Mouse (Mus musculus): Measurements from ENCODE around the gene Gas7. TPM values are rescaled to one million over a fixed set of nuclear protein-coding genes. Genes with fewer than 3 reads are reported as not detected.

Gas7 gene
- polyA plus RNA-seq, 1 experiment from 2014 or later = 2.2 TPM

GRCm38 (mm10) chr11:67647745-67648144 is 192.5 kb downstream of the Gas7 start:
- Histone ChIP-seq H3K4me3 (replicated peaks) (no peak overlapping the region), H3K9ac (no peak overlapping the region), H3K36me3 (replicated peaks) (no peaks in the 10 kb centered on the region), H3K27ac (replicated peaks) (no peak overlapping the region), H3K4me1 (replicated peaks) (no peaks in the 10 kb centered on the region), H3K9me3 (replicated peaks) (no peaks in the 10 kb centered on the region), H3K4me2 (no peak overlapping the region), H3K27me3 (no peaks in the 10 kb centered on the region)
- 24% methylated on average over 5 of the region's 5 CpGs for WGBS (ENCODE audit: insufficient replicate concordance)
- ATAC-seq (ENCODE audit: insufficient read depth) = no peak

- 57% methylated on average over 11 of the region's 11 CpGs for WGBS (ENCODE audit: insufficient replicate concordance)
- no peak overlapping the region for H3K9ac ChIP-seq
- H3K4me1 ChIP-seq (replicated peaks) = no peaks in the 10 kb centered on the region
- no peaks in the 10 kb centered on the region for H3K9me3 ChIP-seq (replicated peaks)
- H3K27ac ChIP-seq (replicated peaks) = no peak overlapping the region
- ATAC-seq (ENCODE audit: insufficient read depth) = no peak
- H3K27me3 ChIP-seq = no peaks in the 10 kb centered on the region
- no peaks in the 10 kb centered on the region for H3K36me3 ChIP-seq (replicated peaks)
- H3K4me3 ChIP-seq (replicated peaks) = no peak overlapping the region
- no peak overlapping the region for H3K4me2 ChIP-seq
These were observed 193.6 kb downstream of the Gas7 start for GRCm38 (mm10) chr11:67648651-67649407.

GRCm38 (mm10) chr11:67649971-67650707 is 194.9 kb downstream of the Gas7 start:
- 41% methylated on average over 10 of the region's 10 CpGs for WGBS (ENCODE audit: insufficient replicate concordance)
- ATAC-seq (ENCODE audit: insufficient read depth) = no peak
- Histone ChIP-seq H3K4me1 (replicated peaks) (no peaks in the 10 kb centered on the region), H3K27ac (replicated peaks) (no peak overlapping the region), H3K4me2 (no peak overlapping the region), H3K9ac (no peak overlapping the region), H3K27me3 (no peaks in the 10 kb centered on the region), H3K36me3 (replicated peaks) (no peaks in the 10 kb centered on the region), H3K4me3 (replicated peaks) (no peak overlapping the region), H3K9me3 (replicated peaks) (no peaks in the 10 kb centered on the region)

GRCm38 (mm10) chr11:67651731-67652130 is 196.5 kb downstream of the Gas7 start:
- Histone ChIP-seq H3K4me3 (replicated peaks) (no peak overlapping the region), H3K9ac (no peak overlapping the region), H3K4me1 (replicated peaks) (no peaks in the 10 kb centered on the region), H3K36me3 (replicated peaks) (no peaks in the 10 kb centered on the region), H3K27me3 (no peaks in the 10 kb centered on the region), H3K4me2 (no peak overlapping the region), H3K27ac (replicated peaks) (no peak overlapping the region), H3K9me3 (replicated peaks) (no peaks in the 10 kb centered on the region)
- no peak for ATAC-seq (ENCODE audit: insufficient read depth)
- 52% methylated on average over 6 of the region's 6 CpGs for WGBS (ENCODE audit: insufficient replicate concordance)

- WGBS (ENCODE audit: insufficient replicate concordance) = 17% methylated on average over 14 of the region's 14 CpGs
- no peak for ATAC-seq (ENCODE audit: insufficient read depth)
- H3K4me2 ChIP-seq = no peak overlapping the region
These were observed 197.1 kb downstream of the Gas7 start for GRCm38 (mm10) chr11:67652194-67652892.

GRCm38 (mm10) chr11:67652893-67653255 is 197.6 kb downstream of the Gas7 start:
- 28% methylated on average over 6 of the region's 6 CpGs for WGBS (ENCODE audit: insufficient replicate concordance)
- Histone ChIP-seq H3K36me3 (replicated peaks) (no peaks in the 10 kb centered on the region), H3K27me3 (no peaks in the 10 kb centered on the region), H3K9ac (no peak overlapping the region), H3K4me1 (replicated peaks) (no peaks in the 10 kb centered on the region), H3K4me2 (no peak overlapping the region), H3K4me3 (replicated peaks) (no peak overlapping the region), H3K9me3 (replicated peaks) (no peaks in the 10 kb centered on the region), H3K27ac (replicated peaks) (no peak overlapping the region)
- no peak for ATAC-seq (ENCODE audit: insufficient read depth)

More at GRCm38 (mm10) chr11:67652194-67652892, 197.1 kb downstream of the Gas7 start:
- Histone ChIP-seq H3K4me3 (replicated peaks) (no peak overlapping the region), H3K27me3 (no peaks in the 10 kb centered on the region), H3K4me1 (replicated peaks) (no peaks in the 10 kb centered on the region), H3K9ac (no peak overlapping the region), H3K36me3 (replicated peaks) (no peaks in the 10 kb centered on the region), H3K27ac (replicated peaks) (no peak overlapping the region), H3K9me3 (replicated peaks) (no peaks in the 10 kb centered on the region)

GRCm38 (mm10) chr11:67653521-67654090 is 198.4 kb downstream of the Gas7 start:
- H3K27ac ChIP-seq (replicated peaks) = no peak overlapping the region
- H3K9ac ChIP-seq = no peak overlapping the region
- H3K4me3 ChIP-seq (replicated peaks) = no peak overlapping the region
- WGBS (ENCODE audit: insufficient replicate concordance) = 65% methylated on average over 9 of the region's 9 CpGs
- no peaks in the 10 kb centered on the region for H3K9me3 ChIP-seq (replicated peaks)
- H3K27me3 ChIP-seq = no peaks in the 10 kb centered on the region
- no peaks in the 10 kb centered on the region for H3K36me3 ChIP-seq (replicated peaks)
- no peak for ATAC-seq (ENCODE audit: insufficient read depth)
- no peak overlapping the region for H3K4me2 ChIP-seq
- H3K4me1 ChIP-seq (replicated peaks) = no peaks in the 10 kb centered on the region

- H3K4me2 ChIP-seq = no peak overlapping the region
- no peak overlapping the region for H3K9ac ChIP-seq
- no peaks in the 10 kb centered on the region for H3K4me1 ChIP-seq (replicated peaks)
- no peaks in the 10 kb centered on the region for H3K9me3 ChIP-seq (replicated peaks)
- no peak overlapping the region for H3K27ac ChIP-seq (replicated peaks)
- no peak for ATAC-seq (ENCODE audit: insufficient read depth)
- WGBS (ENCODE audit: insufficient replicate concordance) = 62% methylated on average over 4 of the region's 4 CpGs
- H3K36me3 ChIP-seq (replicated peaks) = no peaks in the 10 kb centered on the region
- no peaks in the 10 kb centered on the region for H3K27me3 ChIP-seq
- no peak overlapping the region for H3K4me3 ChIP-seq (replicated peaks)
These were observed 199.3 kb downstream of the Gas7 start for GRCm38 (mm10) chr11:67654514-67654913.

GRCm38 (mm10) chr11:67655236-67655959 is 200.2 kb downstream of the Gas7 start:
- H3K9me3 ChIP-seq (replicated peaks) = no peaks in the 10 kb centered on the region
- ATAC-seq (ENCODE audit: insufficient read depth) = no peak
- WGBS (ENCODE audit: insufficient replicate concordance) = 62% methylated on average over 17 of the region's 17 CpGs

GRCm38 (mm10) chr11:67656366-67656765 is 201.1 kb downstream of the Gas7 start:
- 39% methylated on average over 7 of the region's 7 CpGs for WGBS (ENCODE audit: insufficient replicate concordance)
- Histone ChIP-seq H3K4me2 (no peak overlapping the region), H3K27ac (replicated peaks) (no peak overlapping the region), H3K9ac (no peak overlapping the region), H3K27me3 (no peaks in the 10 kb centered on the region), H3K4me3 (replicated peaks) (no peak overlapping the region), H3K9me3 (replicated peaks) (no peaks in the 10 kb centered on the region), H3K4me1 (replicated peaks) (no peaks in the 10 kb centered on the region), H3K36me3 (replicated peaks) (no peaks in the 10 kb centered on the region)
- ATAC-seq (ENCODE audit: insufficient read depth) = no peak

More at GRCm38 (mm10) chr11:67655236-67655959, 200.2 kb downstream of the Gas7 start:
- Histone ChIP-seq H3K9ac (no peak overlapping the region), H3K4me1 (replicated peaks) (no peaks in the 10 kb centered on the region), H3K27ac (replicated peaks) (no peak overlapping the region), H3K27me3 (no peaks in the 10 kb centered on the region), H3K4me3 (replicated peaks) (no peak overlapping the region), H3K4me2 (no peak overlapping the region), H3K36me3 (replicated peaks) (no peaks in the 10 kb centered on the region)
